Mouse (Mus musculus) hindbrain, embryonic 16.5 days (tissue): ENCODE measurements around the gene Ubxn6. TPM values are rescaled to one million over a fixed set of nuclear protein-coding genes. Genes with fewer than 3 reads are reported as not detected.
"Not testable (repeated sequence)": the region's sequence is repeated elsewhere in the genome, so short reads cannot be mapped to it uniquely, and the experiment has no call there.

ENCODE experiments used
- ATAC-seq: fragments of 200-750 bp; cut with Nextera tagmentation; 2 replicates; pipeline ENCODE4 v1.8.0; 2017; ENCODE audit warnings: moderate TSS enrichment, moderate library complexity
- H3K27ac ChIP-seq: fragments of 300-500 bp; sonication (generic); 2 replicates; pipeline ENCODE4 v1.5.1; 2014; ENCODE audit warnings: low read depth, mild to moderate bottlenecking, control low read depth, low read length, moderate library complexity
- H3K27me3 ChIP-seq: fragments of 300-500 bp; sonication (generic); replicated peaks from 2 replicates; pipeline ENCODE4 v1.6.1; 2014; ENCODE audit warnings: low read length; ENCODE audit not compliant: control insufficient read depth, insufficient read depth
- H3K36me3 ChIP-seq: fragments of 300-500 bp; sonication (generic); 2 replicates; pipeline ENCODE4 v1.6.1; 2014; ENCODE audit warnings: mild to moderate bottlenecking, low read length, moderate library complexity, mixed read lengths; ENCODE audit not compliant: control insufficient read depth, insufficient read depth
- H3K4me1 ChIP-seq: fragments of 300-500 bp; sonication (generic); 2 replicates; pipeline ENCODE4 v1.6.1; 2014; ENCODE audit warnings: low read depth, low read length; ENCODE audit not compliant: control insufficient read depth, insufficient read depth
- H3K4me2 ChIP-seq: fragments of 300-500 bp; sonication (generic); 2 replicates; pipeline ENCODE4 v1.6.1; 2014; ENCODE audit warnings: mild to moderate bottlenecking, low read length, control low read depth, moderate library complexity
- H3K4me3 ChIP-seq: fragments of 300-500 bp; sonication (generic); 2 replicates; pipeline ENCODE4 v1.5.1; 2014; ENCODE audit warnings: mild to moderate bottlenecking, low read length, control low read depth, moderate library complexity
- H3K9ac ChIP-seq: fragments of 300-500 bp; sonication (generic); 2 replicates; pipeline ENCODE4 v1.6.1; 2014; ENCODE audit warnings: low read depth, mild to moderate bottlenecking, control low read depth, low read length, moderate library complexity
- H3K9me3 ChIP-seq: fragments of 300-500 bp; sonication (generic); 2 replicates; pipeline ENCODE4 v1.6.1; 2014; ENCODE audit warnings: mild to moderate bottlenecking, low read length, moderate library complexity; ENCODE audit not compliant: control insufficient read depth
- WGBS: fragments of 180-500 bp; shearing (Covaris S2); extraction: QIAGEN DNeasy Blood & Tissue Kit; methylation state at CpG from one replicate; pipeline ENCODE4 v1.1.7; 2014; 5-methylcytosine and 5-hydroxymethylcytosine counted together
- polyA plus RNA-seq: library from polyadenylated mRNA; unstranded; fragments of >200 nt; fragmentation: Nextera tagmentation; extraction: Ambion mirVana; gene quantifications from 2 replicates; pipeline ENCODE4 v1.2.1, GENCODE M21; 2015

Gene Ubxn6
- polyA plus RNA-seq, 1 experiment from 2014 or later = 79.5 TPM

DNA sequence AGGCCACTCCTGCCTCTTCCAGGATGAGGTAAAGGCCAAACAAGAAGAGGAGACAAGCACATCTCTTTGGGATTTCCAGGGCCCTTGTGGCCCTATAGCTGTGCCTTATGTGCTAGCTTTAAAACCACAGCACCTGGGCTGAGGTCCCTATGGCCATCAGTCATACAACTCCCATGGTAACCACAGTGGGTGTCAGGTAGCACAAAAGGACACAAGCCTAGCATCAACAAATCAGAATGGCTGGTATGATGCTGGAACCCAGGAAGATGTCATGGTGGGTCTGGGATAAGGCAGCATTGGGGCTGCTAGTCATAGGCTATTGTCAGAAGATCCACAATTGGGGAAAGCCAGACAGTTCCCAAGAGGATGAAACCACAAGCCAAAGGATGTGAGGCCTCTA lies 3.7 kb downstream of the Ubxn6 start:
- H3K4me3 ChIP-seq = no peak overlapping the region
- no peak overlapping the region for H3K4me2 ChIP-seq
- no peak overlapping the region for H3K9ac ChIP-seq
- H3K9me3 ChIP-seq = no peaks in the 10 kb centered on the region
- no peaks in the 10 kb centered on the region for H3K27me3 ChIP-seq
- peaks cover 12% of the 10 kb centered on the region for H3K4me1 ChIP-seq
- ATAC-seq = no peak
- no peak overlapping the region for H3K27ac ChIP-seq
- peaks cover 54% of the 10 kb centered on the region for H3K36me3 ChIP-seq

DNA sequence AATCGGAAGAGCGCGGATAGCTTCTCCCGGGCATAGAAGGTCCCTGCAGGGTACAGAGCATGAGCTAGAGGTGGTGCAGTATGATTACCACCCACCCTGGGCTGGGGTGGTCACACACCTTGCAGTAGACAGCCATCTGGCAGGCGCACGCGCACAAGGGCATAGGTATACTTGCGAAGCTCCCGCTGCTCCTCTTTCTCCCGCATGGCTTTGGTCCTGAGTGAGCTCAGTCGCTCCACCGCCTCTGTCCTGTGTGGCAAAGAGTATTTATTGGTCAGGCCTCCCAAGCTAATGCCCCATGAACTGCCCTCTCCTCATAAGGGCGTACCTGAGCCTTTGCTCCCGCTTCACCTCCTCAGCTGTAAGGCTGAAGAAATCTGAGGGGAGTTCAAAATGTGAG lies 5.8 kb downstream of the Ubxn6 start:
- no peak for ATAC-seq
- Histone ChIP-seq H3K27me3 (no peaks in the 10 kb centered on the region), H3K9me3 (no peaks in the 10 kb centered on the region), H3K4me3 (no peak overlapping the region), H3K9ac (no peak overlapping the region), H3K4me1 (peaks cover 5% of the 10 kb centered on the region), H3K27ac (no peak overlapping the region), H3K36me3 (peaks cover 54% of the 10 kb centered on the region), H3K4me2 (no peak overlapping the region)
- WGBS = 96% methylated on average over 14 of the region's 14 CpGs

DNA sequence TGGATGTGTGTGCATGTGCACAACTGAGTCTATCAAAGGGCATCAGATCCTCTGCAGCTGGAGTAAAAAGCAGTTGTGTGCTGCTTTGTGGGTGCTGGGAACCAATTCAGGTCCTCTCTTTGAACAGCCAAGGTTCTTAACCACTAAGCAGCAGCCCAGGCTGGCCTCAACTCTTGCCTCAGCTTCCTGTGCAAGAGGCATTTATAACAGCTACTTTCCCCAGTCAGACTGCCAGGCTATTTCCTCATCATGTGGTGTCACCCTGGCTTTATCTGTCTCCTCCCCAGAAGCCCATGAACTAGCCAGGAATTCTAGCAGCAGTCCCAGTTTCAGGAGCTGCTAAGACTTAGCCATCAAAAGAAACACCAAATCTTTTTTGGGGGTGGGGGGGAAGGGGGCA lies 8.4 kb downstream of the Ubxn6 start:
- Histone ChIP-seq H3K36me3 (peaks cover 39% of the 10 kb centered on the region), H3K9ac (no peak overlapping the region), H3K4me2 (no peak overlapping the region), H3K27me3 (no peaks in the 10 kb centered on the region), H3K4me1 (no peaks in the 10 kb centered on the region), H3K9me3 (no peaks in the 10 kb centered on the region), H3K4me3 (no peak overlapping the region), H3K27ac (no peak overlapping the region)
- no peak for ATAC-seq

DNA sequence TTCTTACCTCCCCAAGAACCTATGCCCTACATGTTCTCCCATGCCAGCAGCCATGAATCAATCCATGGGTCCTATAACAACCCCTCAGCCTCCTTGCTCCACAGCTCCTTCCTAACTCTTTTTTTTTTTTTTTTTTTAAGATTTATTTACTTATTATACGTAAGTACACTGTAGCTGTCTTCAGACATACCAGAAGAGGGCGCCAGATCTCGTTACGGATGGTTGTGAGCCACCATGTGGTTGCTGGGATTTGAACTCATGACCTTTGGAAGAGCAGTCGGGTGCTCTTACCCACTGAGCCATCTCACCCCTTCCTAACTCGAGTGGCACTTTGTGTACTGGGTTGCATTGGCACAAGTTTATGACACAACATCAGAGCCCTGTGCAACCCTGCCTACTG lies 9.1 kb downstream of the Ubxn6 start:
- not testable (repeated sequence) for H3K9ac ChIP-seq, H3K4me3 ChIP-seq, H3K4me1 ChIP-seq, H3K27ac ChIP-seq, ATAC-seq, H3K9me3 ChIP-seq, H3K27me3 ChIP-seq, H3K4me2 ChIP-seq
- WGBS = 81% methylated on average over 6 of the region's 6 CpGs
- H3K36me3 ChIP-seq = peaks cover 32% of the 10 kb centered on the region

DNA sequence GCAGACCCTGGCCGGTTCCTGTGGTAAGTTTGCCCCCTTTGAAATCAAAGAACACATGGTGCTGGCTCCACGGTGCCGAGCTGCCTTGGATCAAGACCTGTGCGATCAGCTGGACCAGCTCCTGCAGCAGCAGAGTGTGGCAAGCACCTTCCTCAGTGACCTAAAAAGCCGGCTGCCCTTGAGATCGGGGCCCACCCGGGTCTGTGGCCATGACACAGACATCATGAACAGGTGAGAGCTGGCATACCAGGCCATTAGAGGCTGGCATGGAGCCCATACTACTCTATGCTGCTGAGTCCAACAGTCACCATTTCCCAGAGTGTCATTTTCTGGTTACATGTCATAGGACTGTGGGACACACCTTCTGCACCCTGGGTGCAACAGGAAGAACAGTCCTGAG lies 12.7 kb downstream of the Ubxn6 start:
- Histone ChIP-seq H3K36me3 (peaks cover 6% of the 10 kb centered on the region), H3K9ac (no peak overlapping the region), H3K4me1 (no peaks in the 10 kb centered on the region), H3K9me3 (no peaks in the 10 kb centered on the region), H3K4me3 (no peak overlapping the region), H3K27me3 (no peaks in the 10 kb centered on the region), H3K4me2 (no peak overlapping the region), H3K27ac (no peak overlapping the region)
- ATAC-seq = no peak
- WGBS = 97% methylated on average over 7 of the region's 7 CpGs

DNA sequence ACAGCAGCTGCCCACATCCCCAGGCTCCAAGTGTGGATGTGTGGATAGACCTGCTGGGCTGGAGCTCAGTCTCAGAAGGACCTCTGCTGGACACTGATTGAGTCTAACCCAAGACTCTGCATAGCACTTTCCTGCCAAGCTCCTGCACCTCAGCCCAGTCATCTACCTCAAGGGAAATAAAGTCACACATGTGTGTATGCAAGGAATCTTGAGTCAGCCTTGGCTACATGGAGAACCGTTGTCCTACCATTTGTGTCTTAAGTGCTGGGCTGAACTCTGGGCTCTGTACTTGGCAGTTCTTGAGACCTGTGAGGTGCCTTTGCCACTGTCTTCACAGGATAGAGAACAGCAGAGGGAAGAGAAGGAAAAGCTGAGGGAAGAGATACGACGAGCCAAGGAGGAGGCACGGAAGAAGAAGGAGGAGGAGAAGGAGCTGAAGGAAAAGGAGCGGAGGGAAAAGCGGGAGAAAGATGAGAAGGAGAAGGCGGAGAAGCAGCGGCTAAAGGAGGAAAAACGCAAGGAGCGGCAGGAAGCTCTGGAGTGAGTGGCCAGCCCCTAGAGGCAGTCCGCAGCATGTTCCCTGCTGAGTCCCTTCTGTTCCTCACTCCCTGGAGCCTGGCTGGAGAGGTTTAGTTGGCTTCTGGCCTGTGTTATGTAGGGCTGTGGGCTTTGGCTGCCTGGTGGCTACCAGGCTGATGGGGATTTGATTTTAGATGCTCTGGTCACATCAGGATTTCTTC lies 17.3 kb downstream of the Ubxn6 start:
- Histone ChIP-seq H3K9me3 (no peaks in the 10 kb centered on the region), H3K9ac (no peak overlapping the region), H3K4me2 (no peak overlapping the region), H3K27me3 (no peaks in the 10 kb centered on the region), H3K4me3 (no peak overlapping the region), H3K27ac (no peak overlapping the region), H3K36me3 (peaks cover 6% of the 10 kb centered on the region), H3K4me1 (no peaks in the 10 kb centered on the region)
- WGBS = 88% methylated on average over 11 of the region's 11 CpGs
- no peak for ATAC-seq

DNA sequence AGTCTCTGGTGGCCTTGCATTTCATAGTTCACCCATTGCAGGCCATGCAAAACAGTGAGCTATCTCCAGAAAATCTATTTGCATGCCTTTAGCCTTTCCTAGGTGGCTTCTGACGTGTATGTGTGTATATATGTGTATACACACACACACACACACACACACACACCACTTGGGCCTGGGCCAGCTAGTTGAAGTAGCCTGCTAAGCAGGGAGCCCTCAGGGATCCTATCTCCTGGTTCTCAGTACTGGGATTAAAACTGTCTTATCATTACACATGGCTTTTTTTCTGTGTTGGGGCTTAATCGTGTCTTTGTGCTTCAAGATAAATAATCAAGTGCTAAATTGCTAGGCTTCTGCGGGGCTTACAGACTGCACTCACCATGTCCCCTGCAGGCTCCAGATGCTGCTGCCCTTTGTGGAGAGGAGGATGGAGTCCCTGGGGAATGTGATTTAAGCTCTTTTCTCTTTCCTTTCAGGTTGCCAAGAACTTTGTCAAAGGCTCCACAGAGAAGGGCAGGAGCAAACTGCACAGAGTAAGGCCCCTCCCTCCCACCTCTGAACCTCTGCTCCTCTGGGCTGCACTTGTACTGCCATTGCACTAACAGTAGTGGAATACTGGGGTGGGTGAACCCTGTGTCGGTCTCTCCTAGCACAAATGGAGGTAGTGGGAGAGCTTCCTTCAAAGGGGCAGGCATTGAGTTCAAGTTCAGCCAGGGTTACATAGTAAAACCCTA lies 18.7 kb downstream of the Ubxn6 start:
- Histone ChIP-seq H3K27me3 (no peaks in the 10 kb centered on the region), H3K9ac (no peak overlapping the region), H3K4me3 (no peak overlapping the region), H3K4me1 (no peaks in the 10 kb centered on the region), H3K9me3 (no peaks in the 10 kb centered on the region), H3K36me3 (peaks cover 6% of the 10 kb centered on the region), H3K27ac (no peak overlapping the region), H3K4me2 (no peak overlapping the region)
- 65% methylated on average over 4 of the region's 4 CpGs for WGBS
- no peak for ATAC-seq

DNA sequence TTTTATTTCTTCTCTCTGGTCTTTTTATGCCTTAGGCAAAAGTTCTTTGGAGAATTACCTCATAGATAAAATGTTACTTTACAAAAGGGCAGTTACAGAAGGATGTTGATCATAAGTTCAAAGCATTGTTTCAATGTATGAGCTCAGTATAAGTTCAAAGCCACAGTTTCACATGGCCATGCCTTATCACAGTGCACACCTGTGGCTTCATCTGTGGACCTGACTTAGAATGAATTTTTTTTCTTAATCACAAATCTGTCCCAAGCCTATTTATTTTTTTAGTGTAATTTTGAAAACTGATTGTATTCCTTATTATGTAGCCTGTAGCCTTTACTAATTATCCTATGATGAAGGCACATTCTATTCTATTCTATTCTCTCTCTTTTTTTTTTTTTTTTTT lies 19.9 kb downstream of the Ubxn6 start:
- H3K4me2 ChIP-seq = no peak overlapping the region
- H3K4me3 ChIP-seq = no peak overlapping the region
- no peak overlapping the region for H3K9ac ChIP-seq
- ATAC-seq = no peak
- H3K9me3 ChIP-seq = no peaks in the 10 kb centered on the region
- H3K27me3 ChIP-seq = no peaks in the 10 kb centered on the region
- peaks cover 6% of the 10 kb centered on the region for H3K36me3 ChIP-seq
- no peak overlapping the region for H3K27ac ChIP-seq
- no peaks in the 10 kb centered on the region for H3K4me1 ChIP-seq

DNA sequence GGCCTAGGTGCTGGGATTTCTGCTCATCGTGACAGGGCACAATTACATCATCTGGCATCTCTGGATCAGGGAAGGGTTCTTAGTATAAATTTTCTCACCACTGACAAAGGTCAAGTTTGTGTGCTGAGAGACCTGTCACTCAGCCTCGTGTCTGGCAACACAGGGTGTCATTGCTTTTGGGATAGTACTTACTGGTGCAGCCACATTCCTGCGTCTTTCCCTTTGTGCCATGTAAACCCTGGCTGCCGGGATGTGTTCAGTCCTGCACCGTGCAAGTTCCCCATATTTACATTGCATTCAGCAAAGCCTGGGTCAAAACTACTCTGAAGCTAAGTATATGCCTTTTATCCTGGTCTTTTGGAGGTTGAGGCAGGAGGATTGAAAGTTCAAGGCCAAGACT lies 23.5 kb downstream of the Ubxn6 start:
- ATAC-seq = no peak
- no peaks in the 10 kb centered on the region for H3K9me3 ChIP-seq
- H3K4me2 ChIP-seq = no peak overlapping the region
- H3K4me1 ChIP-seq = no peaks in the 10 kb centered on the region
- no peak overlapping the region for H3K27ac ChIP-seq
- peaks cover 3% of the 10 kb centered on the region; the same call in 1 of the 2 replicates for H3K36me3 ChIP-seq
- WGBS = 89% methylated on average over 5 of the region's 5 CpGs
- H3K27me3 ChIP-seq = no peaks in the 10 kb centered on the region
- H3K9ac ChIP-seq = no peak overlapping the region
- H3K4me3 ChIP-seq = no peak overlapping the region
